Mouse (Mus musculus) adrenal gland, adult 8-10 months (tissue): ENCODE measurements at regions not wholly inside any gene's neighbourhood (a gene's known extent, or its start where the extent isn't known, plus 50 kb on each side); places are given as distances from the start of the nearest gene placed in this dataset.

Experiments used
- DNase-seq: peaks from one replicate; pipeline ENCODE4 v3.0.0; 2022

DNA sequence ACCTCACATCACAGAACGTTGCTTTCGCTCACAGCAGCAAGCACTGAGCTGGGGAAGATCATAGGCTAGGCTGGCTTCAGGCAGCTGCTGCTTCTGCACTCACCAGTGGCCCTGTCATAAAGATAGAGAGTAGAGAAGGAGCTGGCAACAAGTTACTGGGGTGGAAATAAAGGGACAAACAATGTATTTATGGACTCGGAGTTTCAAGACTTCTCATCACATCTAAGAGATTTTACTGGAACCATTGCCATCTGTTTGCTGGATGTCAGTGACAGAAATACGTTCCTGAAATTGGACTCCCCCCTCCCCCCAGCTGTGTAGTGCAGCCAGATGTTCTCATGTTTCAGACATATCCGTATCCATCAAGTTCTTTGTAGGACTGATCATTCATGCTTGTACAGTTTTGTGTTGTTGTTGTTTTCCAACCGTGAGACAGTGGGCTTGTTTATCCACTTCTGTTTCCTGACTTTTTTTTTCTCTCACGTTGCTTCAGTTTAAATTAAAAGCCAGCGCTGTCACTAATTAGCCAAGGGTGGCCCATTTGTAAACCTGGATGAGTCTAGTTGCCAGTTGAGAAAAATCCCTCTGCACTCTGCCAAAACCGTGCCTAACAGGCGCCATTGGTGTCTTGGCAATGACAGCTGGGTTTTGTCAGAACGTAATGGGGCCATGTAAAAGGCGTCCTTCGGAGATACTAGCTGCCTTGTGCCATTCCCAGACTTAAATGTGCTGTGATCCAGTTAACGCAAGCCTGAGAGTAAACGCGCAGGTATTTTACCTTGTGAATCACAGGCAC, 496.0 kb upstream of the Id4 start:
- DNase-seq: no peak

DNA sequence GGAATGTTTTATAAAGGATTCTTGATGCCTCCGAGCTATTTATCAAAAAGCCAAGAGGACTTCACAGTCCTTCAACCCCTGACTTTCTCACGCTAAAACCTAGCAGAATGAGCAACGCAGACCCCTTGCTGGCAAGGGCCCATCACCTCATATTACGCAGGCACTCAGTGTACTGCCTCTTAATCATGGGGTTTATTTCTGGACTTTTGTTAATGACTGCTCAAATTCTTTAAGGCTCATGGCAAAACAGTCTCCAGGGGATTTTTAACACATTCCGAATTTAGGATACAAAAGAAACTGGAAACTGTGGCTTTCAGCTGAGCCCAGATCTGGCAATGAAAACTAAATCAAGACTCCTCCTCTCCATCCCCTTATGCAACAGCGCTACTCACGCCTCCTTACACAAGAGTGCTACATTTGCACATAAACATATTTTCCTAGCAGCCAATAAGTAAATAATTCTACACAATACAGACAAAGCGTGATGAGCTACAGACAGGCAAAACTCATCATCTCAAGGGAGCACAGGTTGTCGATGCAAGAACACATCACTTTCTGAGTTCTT, 492.0 kb upstream of the Id4 start:
- no peak for DNase-seq

GRCm38 (mm10) chr13:47777206-47778099, 483.6 kb upstream of the Id4 start:
- no peak for DNase-seq

DNA sequence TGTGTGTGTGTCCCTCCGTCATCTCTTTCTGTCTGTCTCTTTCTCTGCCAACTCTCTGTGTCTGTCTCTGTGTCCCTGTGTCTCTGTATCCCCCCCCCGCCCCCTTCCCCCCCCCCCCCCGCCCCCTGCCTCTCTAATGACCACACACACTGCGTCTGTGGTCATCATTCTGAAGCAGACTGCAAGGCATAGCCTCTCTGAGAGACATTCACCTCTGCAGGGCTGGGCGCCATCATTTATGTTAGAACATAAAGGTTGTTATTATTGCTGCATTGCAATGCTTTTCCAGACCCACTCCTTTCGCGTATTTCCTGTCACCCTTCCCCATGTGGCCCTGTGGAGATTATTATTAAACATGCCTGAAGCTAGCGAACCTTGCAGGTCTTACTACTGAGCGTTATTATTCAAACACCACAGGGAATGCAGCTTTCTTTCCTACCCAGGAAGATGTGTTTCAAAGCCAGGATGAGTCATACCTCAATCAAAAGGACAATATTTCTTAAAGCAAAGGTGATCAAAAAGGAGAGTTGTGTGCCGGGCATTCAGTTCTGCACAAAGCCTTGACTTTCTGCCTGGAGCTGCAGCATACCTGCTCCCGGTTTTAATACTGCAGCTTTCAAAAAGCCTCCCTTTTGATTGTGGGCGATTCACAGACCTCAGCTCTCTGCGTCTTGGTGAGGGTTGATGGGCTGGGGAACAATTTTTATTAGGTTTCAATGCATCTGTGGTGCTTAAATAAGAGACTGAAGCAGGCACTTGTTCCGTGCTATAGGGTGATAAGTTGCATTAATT, 482.6 kb upstream of the Id4 start:
- no peak for DNase-seq

- no peak for DNase-seq
Measured at GRCm38 (mm10) chr13:47784406-47784805, 476.6 kb upstream of the Id4 start.

GRCm38 (mm10) chr13:47797859-47798258, 463.2 kb upstream of the Id4 start:
- no peak for DNase-seq

DNA sequence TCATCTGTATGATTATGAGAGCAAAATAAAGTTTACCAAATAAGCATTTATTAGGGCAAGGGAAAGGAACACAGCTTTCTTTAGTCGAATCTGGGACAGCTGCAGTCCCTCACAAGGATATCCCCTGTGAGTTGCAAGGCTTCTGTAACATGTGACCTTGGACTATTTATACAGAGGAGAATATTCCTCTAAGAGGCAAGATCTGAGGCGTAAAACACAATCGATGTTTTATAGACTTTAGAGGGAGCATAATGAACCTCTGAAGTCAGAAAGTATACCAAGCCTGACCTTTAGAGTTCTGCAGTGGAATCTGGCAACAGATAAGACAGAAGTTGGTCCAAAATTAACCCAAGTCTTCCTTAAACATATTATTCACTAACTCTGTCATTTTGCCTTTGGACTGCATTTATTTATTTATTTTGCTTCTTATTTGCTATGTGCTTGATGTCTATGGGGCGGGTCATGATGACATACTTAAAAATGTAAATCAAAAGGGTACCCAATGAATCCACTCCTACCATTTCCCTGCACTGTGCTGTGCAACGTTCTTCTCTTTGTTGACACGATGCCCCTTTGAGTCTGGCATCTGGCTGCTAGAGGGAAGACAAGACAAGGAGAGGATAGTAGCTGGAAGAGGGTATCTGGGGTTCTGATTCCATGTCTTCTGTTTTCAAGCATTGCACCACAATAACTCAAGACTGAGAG, 449.2 kb upstream of the Id4 start:
- DNase-seq: no peak

GRCm38 (mm10) chr13:47818924-47819564, 442.0 kb upstream of the Id4 start:
- no peak for DNase-seq

DNA sequence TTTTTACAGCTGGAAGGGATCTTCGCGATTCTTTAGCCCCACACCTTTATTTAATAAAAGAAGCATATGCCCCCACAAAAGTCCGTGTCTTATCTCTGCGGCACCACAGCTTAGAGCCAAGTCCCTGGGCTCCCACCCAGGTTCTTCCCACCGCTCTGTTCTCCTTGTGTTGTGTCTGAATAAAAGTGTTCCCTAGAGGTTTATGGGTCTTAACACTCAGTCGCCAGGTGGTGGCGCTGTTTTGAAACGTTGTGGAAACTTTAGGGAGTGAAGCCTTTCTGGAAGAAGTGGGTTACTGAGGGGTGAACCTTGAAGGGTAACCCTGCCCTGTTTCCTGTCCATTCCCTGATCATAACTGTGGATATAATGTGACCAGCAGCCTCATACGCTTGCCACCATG, 424.5 kb upstream of the Id4 start:
- no peak for DNase-seq

GRCm38 (mm10) chr13:47842418-47842817, 418.6 kb upstream of the Id4 start:
- DNase-seq: no peak

GRCm38 (mm10) chr13:47843011-47843410, 418.0 kb upstream of the Id4 start:
- no peak for DNase-seq

DNA sequence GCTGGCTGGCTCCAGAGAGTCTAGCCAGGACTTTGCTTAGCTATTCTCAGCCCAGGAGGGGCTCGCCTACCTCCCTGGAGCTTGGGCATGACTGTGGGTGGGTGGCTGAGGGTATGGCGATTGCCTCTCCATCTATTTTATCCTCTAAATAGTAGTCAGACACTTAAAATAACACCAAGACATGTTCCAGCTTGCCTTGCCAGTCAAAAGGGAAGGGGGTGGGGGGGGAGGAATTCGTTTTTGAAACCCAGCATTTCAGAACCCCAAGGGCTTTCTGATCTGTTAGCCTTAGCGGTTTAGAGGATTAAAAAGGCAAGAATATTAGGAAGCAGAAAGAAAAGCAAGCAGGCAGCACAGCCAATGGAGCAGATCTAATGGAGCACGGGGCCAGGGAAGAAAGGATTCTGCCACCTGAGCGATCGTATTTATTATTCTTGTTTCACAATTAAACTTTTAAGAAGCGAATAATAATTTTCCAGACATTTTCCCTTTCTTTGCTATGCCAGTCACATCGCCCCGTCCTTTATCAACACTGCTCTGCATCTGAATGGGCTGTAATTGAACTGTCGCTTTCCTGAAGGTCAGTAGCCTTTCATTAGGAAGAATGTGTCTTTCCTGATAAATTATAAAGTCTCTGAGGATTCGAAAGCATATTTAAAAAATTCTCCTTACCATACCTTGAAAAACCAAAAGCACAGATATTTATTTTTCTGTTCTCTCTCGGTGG, 417.3 kb upstream of the Id4 start:
- DNase-seq: no peak

DNA sequence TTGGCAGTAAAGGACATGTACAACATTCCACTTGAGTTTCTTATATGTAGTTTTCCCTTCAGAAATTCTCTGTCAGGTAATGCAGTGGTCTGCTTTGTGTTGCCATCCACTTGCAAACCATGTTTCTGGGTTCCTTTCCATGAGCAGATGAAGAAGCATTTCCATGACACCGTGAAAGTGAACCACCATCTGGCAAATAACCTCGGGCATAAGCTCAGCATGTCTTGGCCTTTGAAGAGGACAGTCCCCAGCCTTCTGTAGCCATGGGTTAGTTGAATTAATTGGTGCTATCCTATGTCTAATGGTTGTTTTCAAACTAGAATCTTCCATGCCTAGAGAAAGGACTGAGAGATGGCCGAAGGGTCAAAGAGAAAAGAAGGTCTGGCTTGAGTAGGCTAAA, 414.3 kb upstream of the Id4 start:
- DNase-seq: no peak

GRCm38 (mm10) chr13:47848371-47849188, 412.4 kb upstream of the Id4 start:
- DNase-seq: no peak

DNA sequence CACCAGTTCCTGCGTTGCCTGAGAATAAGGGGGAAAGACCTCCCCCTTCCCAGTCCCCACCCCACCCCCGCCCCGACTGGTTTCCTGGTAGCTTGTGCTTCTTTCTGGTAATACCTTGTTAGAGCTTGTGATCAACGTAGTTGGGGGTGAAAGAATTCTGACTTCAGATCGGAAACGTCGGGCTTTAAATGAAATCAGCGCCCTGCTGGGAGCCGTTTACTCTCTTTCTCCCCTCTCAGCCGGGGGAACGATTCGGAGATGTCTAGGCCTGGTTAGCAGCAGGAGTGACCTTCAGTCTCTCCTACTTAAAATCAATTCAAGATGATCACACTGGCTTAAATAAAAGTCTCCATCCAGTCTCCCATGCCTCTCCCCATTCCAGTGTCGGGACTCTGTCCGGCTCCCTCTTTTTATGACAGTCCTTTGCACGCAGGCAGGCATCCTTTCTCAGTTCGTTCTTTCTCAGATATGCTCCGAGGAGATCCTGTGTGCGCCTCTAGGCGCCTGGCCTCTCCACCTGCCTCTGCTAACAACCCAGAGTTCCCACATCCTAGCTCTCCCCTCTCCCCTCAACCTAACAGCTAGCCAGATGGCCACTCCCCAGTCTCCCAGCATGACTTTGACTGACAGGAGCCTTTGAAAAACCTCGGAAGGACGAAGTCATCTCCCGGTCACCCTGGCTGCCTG, 405.5 kb upstream of the Id4 start:
- no peak for DNase-seq

GRCm38 (mm10) chr13:47858946-47859345, 402.1 kb upstream of the Id4 start:
- no peak for DNase-seq

- no peak for DNase-seq
Measured at GRCm38 (mm10) chr13:47860316-47860715, 400.7 kb upstream of the Id4 start.

DNA sequence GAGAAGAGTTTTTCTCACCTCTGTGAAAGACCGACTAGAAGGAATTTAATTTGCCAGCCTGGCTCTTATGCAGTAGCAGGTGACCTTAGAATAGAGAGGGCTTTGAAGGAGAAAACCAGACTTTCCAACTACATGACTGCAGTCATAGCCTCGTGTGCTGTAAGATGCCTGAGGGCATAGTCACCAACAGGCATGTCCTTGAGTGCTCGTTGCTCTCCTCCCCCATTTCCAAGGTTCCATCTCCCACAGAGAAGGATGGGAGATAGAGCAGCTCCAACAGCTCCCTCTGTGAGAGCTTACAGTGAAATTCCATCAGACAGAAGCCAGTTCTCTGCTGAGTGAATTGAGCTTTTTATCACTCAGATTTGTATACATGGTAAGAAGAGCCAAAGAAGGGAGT, 398.1 kb upstream of the Id4 start:
- peak; percentile 71 for DNase-seq

GRCm38 (mm10) chr13:47868656-47869055, 392.4 kb upstream of the Id4 start:
- no peak for DNase-seq
